Mouse (Mus musculus) ES-E14 (cell line): ENCODE results near the gene Ldb2. TPM values are rescaled to one million over a fixed set of nuclear protein-coding genes. Genes with fewer than 3 reads are reported as not detected.

Experiments
- DNase-seq: peaks from one replicate; pipeline ENCODE4 v3.0.0-alpha.2; 2013; ENCODE audit warnings: low read depth, low spot score
- H3K27ac ChIP-seq: 2 replicates; pipeline ENCODE4 v1.5.1; 2012; ENCODE audit warnings: low read depth, mild to moderate bottlenecking, low read length, moderate library complexity, mixed read lengths; ENCODE audit not compliant: poor library complexity, insufficient read depth, severe bottlenecking
- H3K36me3 ChIP-seq: 2 replicates; pipeline ENCODE4 v1.6.1; 2012; ENCODE audit warnings: mild to moderate bottlenecking, low read length, moderate library complexity, mixed read lengths; ENCODE audit not compliant: control insufficient read depth, poor library complexity, insufficient read depth, severe bottlenecking
- H3K4me1 ChIP-seq, 2 experiments: fragments of 150-350 bp in 1 of 2; sonication (generic) in 1 of 2; 2 replicates each; pipeline ENCODE4 v1.6.1; 2012; ENCODE audit warnings: low read length in 2 of 2, mild to moderate bottlenecking in 1 of 2, mixed read lengths in 1 of 2; ENCODE audit not compliant: control insufficient read depth in 2 of 2, insufficient read depth in 2 of 2, poor library complexity in 1 of 2
- H3K4me3 ChIP-seq, 2 experiments: fragments of 150-350 bp in 1 of 2; sonication (generic) in 1 of 2; 2 replicates each; pipeline ENCODE4 v1.5.1; 2012; ENCODE audit warnings: low read length in 2 of 2, low read depth in 1 of 2, mild to moderate bottlenecking in 1 of 2, mixed read lengths in 1 of 2; ENCODE audit not compliant: insufficient read depth in 1 of 2, poor library complexity in 1 of 2, severe bottlenecking in 1 of 2
- H3K9ac ChIP-seq: 2 replicates; pipeline ENCODE4 v1.6.1; 2012; ENCODE audit warnings: low read depth, mild to moderate bottlenecking, low read length, mixed read lengths; ENCODE audit not compliant: poor library complexity, insufficient read depth, severe bottlenecking
- H3K9me3 ChIP-seq: fragments of 150-350 bp; sonication (generic); 2 replicates; pipeline ENCODE4 v1.6.1; 2012; ENCODE audit warnings: low read depth, mild to moderate bottlenecking, low read length; ENCODE audit not compliant: control insufficient read depth, insufficient read depth
- CHD2 ChIP-seq: IDR thresholded peaks from 2 replicates; pipeline ENCODE4 v1.6.1; 2014; ENCODE audit warnings: mild to moderate bottlenecking, low read depth, low read length, inconsistent platforms
- HCFC1 ChIP-seq: IDR thresholded peaks from 2 replicates; pipeline ENCODE4 v1.6.1; 2012; ENCODE audit warnings: low read length, inconsistent platforms, borderline replicate concordance; ENCODE audit not compliant: insufficient read depth
- MAFK ChIP-seq: IDR thresholded peaks from 2 replicates; pipeline ENCODE4 v1.6.1; 2014; ENCODE audit warnings: mild to moderate bottlenecking, low read depth, low read length, inconsistent platforms; ENCODE audit not compliant: insufficient read depth
- ZC3H11A ChIP-seq: IDR thresholded peaks from 2 replicates; pipeline ENCODE4 v1.6.1; 2012; ENCODE audit warnings: low read depth, mild to moderate bottlenecking, inconsistent platforms, low read length, borderline replicate concordance
- ZNF384 ChIP-seq: IDR thresholded peaks from 2 replicates; pipeline ENCODE4 v1.6.1; 2012; ENCODE audit warnings: low read depth, low read length, inconsistent platforms
- in situ Hi-C, 2 experiments: fragments of 600-800 bp; cut with MboI; formaldehyde crosslinking; loops; one replicate each; pipeline ENCODE4 v1.15.1; 2025; ENCODE audit warnings: low sequenced_read_pairs in 2 of 2, inconsistent platforms in 1 of 2; ENCODE audit not compliant: unreplicated experiment in 2 of 2
- total RNA-seq: library from RNA; depleted of rRNA; stranded (reverse); fragments of 300-350 nt; gene quantifications from 2 replicates; pipeline ENCODE4 v1.2.3, GENCODE M21; 2012

Ldb2 gene
- total RNA-seq, 1 experiment = 0.40 TPM

- TF ChIP-seq ZC3H11A (no peak), ZNF384 (no peak), MAFK (no peak), CHD2 (no peak), HCFC1 (no peak)
- Histone ChIP-seq H3K9ac (no peak overlapping the region), H3K27ac (no peak overlapping the region), H3K36me3 (no peaks in the 10 kb centered on the region), H3K4me3 (no peak overlapping the region), H3K4me1 (no peaks in the 10 kb centered on the region), H3K9me3 (no peaks in the 10 kb centered on the region)
- DNase-seq = no peak
- in situ Hi-C loops = no loop called here
Measured at GRCm38 (mm10) chr5:44626114-44626513, 173.4 kb downstream of the Ldb2 start.

GRCm38 (mm10) chr5:44615677-44616076 is 183.8 kb downstream of the Ldb2 start:
- Histone ChIP-seq H3K9me3 (no peaks in the 10 kb centered on the region), H3K4me3 (no peak overlapping the region), H3K27ac (no peak overlapping the region), H3K36me3 (no peaks in the 10 kb centered on the region), H3K4me1 (no peaks in the 10 kb centered on the region), H3K9ac (no peak overlapping the region)
- TF ChIP-seq ZNF384 (no peak), ZC3H11A (no peak), HCFC1 (no peak), CHD2 (no peak), MAFK (no peak)
- in situ Hi-C loops = no loop called here
- DNase-seq = no peak

- no peaks in the 10 kb centered on the region for H3K9me3 ChIP-seq
- in situ Hi-C loops = no loop called here
- H3K9ac ChIP-seq = no peak overlapping the region
- no peaks in the 10 kb centered on the region for H3K36me3 ChIP-seq
- DNase-seq = no peak
- no peaks in the 10 kb centered on the region for H3K4me1 ChIP-seq
- no peak for TF ChIP-seq CHD2
- TF ChIP-seq ZC3H11A = no peak
- no peak for TF ChIP-seq HCFC1
- no peak for TF ChIP-seq ZNF384
- TF ChIP-seq MAFK = no peak
- H3K27ac ChIP-seq = no peak overlapping the region
- H3K4me3 ChIP-seq = no peak overlapping the region
Measured at GRCm38 (mm10) chr5:44608901-44609300, 190.6 kb downstream of the Ldb2 start.

- in situ Hi-C loops = no loop called here
- Histone ChIP-seq H3K9me3 (no peaks in the 10 kb centered on the region), H3K36me3 (no peaks in the 10 kb centered on the region), H3K27ac (no peak overlapping the region), H3K4me3 (no peak overlapping the region), H3K4me1 (no peaks in the 10 kb centered on the region), H3K9ac (no peak overlapping the region)
- TF ChIP-seq HCFC1 = no peak
- TF ChIP-seq CHD2 = no peak
- TF ChIP-seq ZC3H11A = no peak
- no peak for TF ChIP-seq ZNF384
- no peak for TF ChIP-seq MAFK
- DNase-seq = no peak
Measured at GRCm38 (mm10) chr5:44601340-44601739, 198.1 kb downstream of the Ldb2 start.
